Mouse (Mus musculus) MEL (cell line): ENCODE results near the gene 1700001C19Rik. TPM values are rescaled to one million over a fixed set of nuclear protein-coding genes. Genes with fewer than 3 reads are reported as not detected.

Experiments
- DNase-seq: peaks from one replicate; pipeline ENCODE4 v3.0.0; 2011; ENCODE audit warnings: low read depth, low spot score
- H3K27ac ChIP-seq: 2 replicates; pipeline ENCODE4 v1.5.1; 2012; ENCODE audit warnings: low read depth, mild to moderate bottlenecking, control low read depth, low read length, moderate library complexity; ENCODE audit not compliant: control insufficient read depth
- H3K27me3 ChIP-seq, 2 experiments: fragments of 150-350 bp in 1 of 2; sonication (generic) in 1 of 2; 2 replicates each; pipeline ENCODE4 v1.6.1; 2012; ENCODE audit warnings: low read length in 2 of 2, mild to moderate bottlenecking in 2 of 2, improper control_type of control experiment in 1 of 2, moderate library complexity in 1 of 2; ENCODE audit not compliant: insufficient read depth in 2 of 2, control insufficient read depth in 1 of 2
- H3K36me3 ChIP-seq, 2 experiments: 2 replicates each; pipeline ENCODE4 v1.6.1; 2012 to 2014; ENCODE audit warnings: low read length in 2 of 2, improper control_type of control experiment in 1 of 2, inconsistent platforms in 1 of 2, mild to moderate bottlenecking in 1 of 2; ENCODE audit not compliant: insufficient read depth in 2 of 2, control insufficient read depth in 1 of 2
- H3K4me1 ChIP-seq, 2 experiments: fragments of 150-350 bp in 1 of 2; sonication (generic) in 1 of 2; 2 replicates each; pipeline ENCODE4 v1.6.1; 2012; ENCODE audit warnings: low read length in 2 of 2, improper control_type of control experiment in 1 of 2, mild to moderate bottlenecking in 1 of 2; ENCODE audit not compliant: insufficient read depth in 2 of 2, control insufficient read depth in 1 of 2
- H3K4me3 ChIP-seq, 2 experiments: fragments of 150-350 bp in 1 of 2; sonication (generic) in 1 of 2; 2 replicates each; pipeline ENCODE4 v1.5.1; 2012; ENCODE audit warnings: low read depth in 2 of 2, low read length in 2 of 2, mild to moderate bottlenecking in 2 of 2, moderate library complexity in 2 of 2, control low read depth in 1 of 2, improper control_type of control experiment in 1 of 2; ENCODE audit not compliant: control insufficient read depth in 1 of 2, insufficient read depth in 1 of 2
- H3K79me2 ChIP-seq: 2 replicates; pipeline ENCODE4 v1.6.1; 2012; ENCODE audit warnings: mild to moderate bottlenecking, low read length, moderate library complexity; ENCODE audit not compliant: control insufficient read depth, poor library complexity, insufficient read depth
- H3K9ac ChIP-seq: 2 replicates; pipeline ENCODE4 v1.6.1; 2012; ENCODE audit warnings: low read depth, mild to moderate bottlenecking, control low read depth, low read length, moderate library complexity; ENCODE audit not compliant: control insufficient read depth, poor library complexity, severe bottlenecking
- H3K9me3 ChIP-seq: fragments of 150-350 bp; sonication (generic); replicated peaks from 2 replicates; pipeline ENCODE4 v1.6.1; 2012; ENCODE audit warnings: mild to moderate bottlenecking, low read length, improper control_type of control experiment, moderate library complexity; ENCODE audit not compliant: insufficient read depth
- CHD2 ChIP-seq: IDR thresholded peaks from 2 replicates; pipeline ENCODE4 v1.6.1; 2011; ENCODE audit warnings: low read length, improper control_type of control experiment
- E2F4 ChIP-seq: IDR thresholded peaks from 2 replicates; pipeline ENCODE4 v1.6.1; 2011; ENCODE audit warnings: low read depth, low read length, improper control_type of control experiment, borderline replicate concordance
- ELF1 ChIP-seq: IDR thresholded peaks from 2 replicates; pipeline ENCODE4 v1.6.1; 2014; ENCODE audit warnings: low read depth, mild to moderate bottlenecking, inconsistent platforms, low read length, improper control_type of control experiment, moderate library complexity
- GABPA ChIP-seq: IDR thresholded peaks from 2 replicates; pipeline ENCODE4 v1.6.1; 2012; ENCODE audit warnings: low read depth, mild to moderate bottlenecking, inconsistent platforms, low read length, improper control_type of control experiment, moderate library complexity
- MAZ ChIP-seq: IDR thresholded peaks from 2 replicates; pipeline ENCODE4 v1.6.1; 2012; ENCODE audit warnings: low read depth, mild to moderate bottlenecking, inconsistent platforms, low read length, improper control_type of control experiment
- MEF2A ChIP-seq: IDR thresholded peaks from 2 replicates; pipeline ENCODE4 v1.6.1; 2014; ENCODE audit warnings: low read depth, mild to moderate bottlenecking, inconsistent platforms, low read length, improper control_type of control experiment; ENCODE audit not compliant: poor library complexity, insufficient replicate concordance, severe bottlenecking; ENCODE audit errors: extremely low read depth
- MXI1 ChIP-seq: IDR thresholded peaks from 2 replicates; pipeline ENCODE4 v1.6.1; 2011; ENCODE audit warnings: mild to moderate bottlenecking, low read depth, low read length, improper control_type of control experiment
- MYB ChIP-seq: IDR thresholded peaks from 2 replicates; pipeline ENCODE4 v1.6.1; 2011; ENCODE audit warnings: mild to moderate bottlenecking, low read depth, low read length, improper control_type of control experiment
- POLR2AphosphoS2 ChIP-seq: IDR thresholded peaks from 2 replicates; pipeline ENCODE4 v1.6.1; 2011; ENCODE audit warnings: low read length, improper control_type of control experiment
- POLR2AphosphoS5 ChIP-seq: IDR thresholded peaks from 2 replicates; pipeline ENCODE4 v1.6.1; 2012; ENCODE audit warnings: low read depth, borderline replicate concordance, mild to moderate bottlenecking, inconsistent platforms, low read length, moderate library complexity, mixed read lengths
- RCOR1 ChIP-seq: IDR thresholded peaks from 2 replicates; pipeline ENCODE4 v1.6.1; 2012; ENCODE audit warnings: low read depth, mild to moderate bottlenecking, inconsistent platforms, low read length, improper control_type of control experiment
- SMC3 ChIP-seq: IDR thresholded peaks from 2 replicates; pipeline ENCODE4 v1.6.1; 2011; ENCODE audit warnings: low read depth, low read length, improper control_type of control experiment
- TAL1 ChIP-seq: IDR thresholded peaks from 2 replicates; pipeline ENCODE4 v1.6.1; 2012; ENCODE audit warnings: mild to moderate bottlenecking, inconsistent platforms, low read length, moderate library complexity, mixed read lengths
- TCF12 ChIP-seq: IDR thresholded peaks from 2 replicates; pipeline ENCODE4 v1.6.1; 2014; ENCODE audit warnings: low read depth, mild to moderate bottlenecking, inconsistent platforms, low read length, improper control_type of control experiment, moderate library complexity
- UBTF ChIP-seq: IDR thresholded peaks from 2 replicates; pipeline ENCODE4 v1.6.1; 2012; ENCODE audit warnings: low read depth, mild to moderate bottlenecking, inconsistent platforms, low read length, improper control_type of control experiment, moderate library complexity, borderline replicate concordance; ENCODE audit not compliant: insufficient read depth
- USF1 ChIP-seq: IDR thresholded peaks from 2 replicates; pipeline ENCODE4 v1.6.1; 2014; ENCODE audit warnings: low read depth, mild to moderate bottlenecking, inconsistent platforms, low read length, improper control_type of control experiment, moderate library complexity
- ZC3H11A ChIP-seq: IDR thresholded peaks from 2 replicates; pipeline ENCODE4 v1.6.1; 2012; ENCODE audit warnings: low read depth, mild to moderate bottlenecking, inconsistent platforms, low read length, improper control_type of control experiment
- ZMIZ1 ChIP-seq: IDR thresholded peaks from 2 replicates; pipeline ENCODE4 v1.6.1; 2012; ENCODE audit warnings: low read depth, mild to moderate bottlenecking, inconsistent platforms, low read length, improper control_type of control experiment, moderate library complexity
- polyA plus RNA-seq, 2 experiments: library from polyadenylated mRNA; stranded (reverse) in 1 of 2; unstranded in 1 of 2; fragments of >175 nt in 1 of 2; fragments of >200 nt in 1 of 2; gene quantifications; 2 replicates each; pipeline versions ENCODE4 v1.2.1 to v1.2.4; 2012; ENCODE audit warnings: low replicate concordance in 2 of 2, low read depth in 1 of 2; ENCODE audit not compliant: insufficient read length in 2 of 2, insufficient read depth in 1 of 2, missing spikeins in 1 of 2
- total RNA-seq: library from RNA; depleted of rRNA; stranded (reverse); fragments of 300-350 nt; gene quantifications from 2 replicates; pipeline ENCODE4 v1.2.3, GENCODE M21; 2012

The 1700001C19Rik gene
- total and polyA plus RNA-seq, 3 experiments, result not detected

DNA sequence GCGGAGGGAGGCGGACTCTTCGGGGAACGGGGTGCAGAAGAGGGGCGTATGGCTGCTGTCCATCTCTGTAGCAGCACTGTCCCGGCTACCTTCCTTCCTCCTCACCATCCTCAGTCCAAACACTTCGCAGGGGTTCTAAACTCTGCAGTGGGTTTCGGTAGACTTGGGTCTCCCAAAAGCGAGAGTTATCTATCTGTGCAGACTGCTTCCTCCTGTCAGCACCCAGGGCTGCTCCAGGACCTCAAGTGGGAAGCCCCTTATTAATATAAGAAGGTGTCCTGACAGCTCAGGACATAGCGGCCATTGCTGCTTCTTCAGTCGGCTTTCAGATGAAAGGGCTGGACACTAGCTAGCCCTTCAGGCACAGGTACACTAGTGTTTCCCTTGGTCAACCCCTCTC is 27.8 kb upstream of the 1700001C19Rik start:
- Histone ChIP-seq H3K79me2 (no peaks in the 10 kb centered on the region), H3K27ac (no peak overlapping the region), H3K9me3 (no peaks in the 10 kb centered on the region), H3K4me1 (no peaks in the 10 kb centered on the region; a peak in 1 of 4 replicates)
- peak; percentile 20 for DNase-seq
- TF ChIP-seq TAL1, result 0 out of 2 replicates have a peak, but pooled peaks have one; percentile 27
- no peak for TF ChIP-seq POLR2AphosphoS5
- TF ChIP-seq ELF1, result no peak
- TF ChIP-seq TCF12, result no peak
- TF ChIP-seq POLR2AphosphoS2, result no peak
- TF ChIP-seq, all 39 proteins: peak for 1
- Histone ChIP-seq H3K9ac (no peak overlapping the region), H3K27me3 (peaks cover 3 to 5% of the 10 kb centered on the region in 2 experiments; a peak in 3 of 4 replicates), H3K4me3 (no peak overlapping the region), H3K36me3 (no peaks in the 10 kb centered on the region)

GRCm38 (mm10) chr17:47464248-47464965 is 27.2 kb upstream of the 1700001C19Rik start:
- no peak for DNase-seq
- H3K27ac ChIP-seq, result no peak overlapping the region
- no peaks in the 10 kb centered on the region for H3K79me2 ChIP-seq
- no peaks in the 10 kb centered on the region for H3K9me3 ChIP-seq
- peaks cover 3 to 5% of the 10 kb centered on the region in 2 experiments; a peak in 3 of 4 replicates for H3K27me3 ChIP-seq
- peaks cover 0 to 6% of the 10 kb centered on the region in 2 experiments; a peak in 2 of 4 replicates for H3K4me1 ChIP-seq
- H3K36me3 ChIP-seq, result no peaks in the 10 kb centered on the region
- H3K9ac ChIP-seq, result no peak overlapping the region
- H3K4me3 ChIP-seq, result no peak overlapping the region
- TF ChIP-seq USF1, result no peak

GRCm38 (mm10) chr17:47462728-47463388 is 25.7 kb upstream of the 1700001C19Rik start:
- Histone ChIP-seq H3K4me3 (no peak overlapping the region), H3K9ac (no peak overlapping the region), H3K79me2 (no peaks in the 10 kb centered on the region), H3K36me3 (no peaks in the 10 kb centered on the region), H3K9me3 (no peaks in the 10 kb centered on the region), H3K4me1 (peaks cover 0 to 6% of the 10 kb centered on the region in 2 experiments; a peak in 2 of 4 replicates), H3K27me3 (peaks cover 3 to 5% of the 10 kb centered on the region in 2 experiments; a peak in 3 of 4 replicates)
- no peak for DNase-seq
- TF ChIP-seq SMC3 (no peak), UBTF (no peak), GABPA (no peak), ZC3H11A (no peak), MXI1 (no peak), MAZ (no peak), ZMIZ1 (no peak), RCOR1 (no peak), CHD2 (no peak), POLR2AphosphoS5 (no peak), E2F4 (no peak), POLR2AphosphoS2 (no peak), MYB (no peak), MEF2A (no peak)
- TF ChIP-seq, all 39 proteins: peak for 0
- no peak overlapping the region for H3K27ac ChIP-seq
